Mouse (Mus musculus) embryonic fibroblast, embryonic 13.5 days (primary cell): ENCODE data around the gene Rap1gap.

Source experiments
- CTCF ChIP-seq: IDR thresholded peaks from 2 replicates; pipeline ENCODE4 v1.5.1; 2011; ENCODE audit warnings: mild to moderate bottlenecking, control low read depth, low read length, moderate library complexity, borderline replicate concordance; ENCODE audit not compliant: insufficient read depth
- POLR2A ChIP-seq: IDR thresholded peaks from 2 replicates; pipeline ENCODE4 v1.6.1; 2011; ENCODE audit warnings: low read depth, mild to moderate bottlenecking, control low read depth, low read length, moderate library complexity

- TF ChIP-seq POLR2A, result no peak
- TF ChIP-seq CTCF, result no peak
These were observed 15.5 kb downstream of the Rap1gap start for GRCm38 (mm10) chr4:137679979-137680550.
